Mouse (Mus musculus): Measurements from ENCODE around the gene Cck. TPM values are rescaled to one million over a fixed set of nuclear protein-coding genes. Genes with fewer than 3 reads are reported as not detected.
"Not testable (repeated sequence)": the region's sequence is repeated elsewhere in the genome, so short reads cannot be mapped to it uniquely, and the experiment has no call there.

Gene Cck
- polyA plus RNA-seq, 1 experiment from 2014 or later, result 3.6 TPM

GRCm38 (mm10) chr9:121456739-121457515, 38.6 kb downstream of the Cck start:
- Histone ChIP-seq H3K9ac (no peak overlapping the region), H3K27me3 (no peaks in the 10 kb centered on the region), H3K4me1 (peaks cover 15% of the 10 kb centered on the region), H3K36me3 (peaks cover 76% of the 10 kb centered on the region), H3K4me2 (no peak overlapping the region), H3K27ac (no peak overlapping the region), H3K4me3 (replicated peaks) (no peak overlapping the region), H3K9me3 (replicated peaks) (no peaks in the 10 kb centered on the region)
- ATAC-seq (replicated peaks; ENCODE audit: low FRiP score), result no peak
- 80% methylated on average over 13 of the region's 13 CpGs for WGBS

GRCm38 (mm10) chr9:121454891-121455290, 40.6 kb downstream of the Cck start:
- Histone ChIP-seq H3K27ac (no peak overlapping the region), H3K9ac (no peak overlapping the region), H3K36me3 (peaks cover 74% of the 10 kb centered on the region), H3K4me1 (0 out of 2 replicates have a peak, but pooled peaks cover under 1% of the 10 kb centered on the region), H3K27me3 (no peaks in the 10 kb centered on the region), H3K4me3 (replicated peaks) (no peak overlapping the region), H3K4me2 (no peak overlapping the region), H3K9me3 (replicated peaks) (no peaks in the 10 kb centered on the region)
- 89% methylated on average over 3 of the region's 3 CpGs for WGBS
- ATAC-seq (replicated peaks; ENCODE audit: low FRiP score), result no peak

GRCm38 (mm10) chr9:121452342-121452942, 43.1 kb downstream of the Cck start:
- not testable (repeated sequence) for H3K27me3 ChIP-seq; H3K9ac ChIP-seq; H3K9me3 ChIP-seq (replicated peaks); H3K4me2 ChIP-seq; ATAC-seq (replicated peaks; ENCODE audit: low FRiP score); H3K4me3 ChIP-seq (replicated peaks); H3K4me1 ChIP-seq; H3K27ac ChIP-seq
- peaks cover 84% of the 10 kb centered on the region for H3K36me3 ChIP-seq
- 78% methylated on average over 9 of the region's 9 CpGs for WGBS

GRCm38 (mm10) chr9:121446431-121446831, 49.1 kb downstream of the Cck start:
- Histone ChIP-seq H3K4me2 (no peak overlapping the region), H3K36me3 (peaks cover 79% of the 10 kb centered on the region), H3K27ac (no peak overlapping the region), H3K4me3 (replicated peaks) (no peak overlapping the region), H3K9ac (no peak overlapping the region), H3K4me1 (no peaks in the 10 kb centered on the region; the same call in 1 of the 2 replicates), H3K27me3 (no peaks in the 10 kb centered on the region), H3K9me3 (replicated peaks) (no peaks in the 10 kb centered on the region)
- 91% methylated on average over 13 of the region's 13 CpGs for WGBS
- ATAC-seq (replicated peaks; ENCODE audit: low FRiP score), result no peak

- 0 out of 2 replicates have a peak, but pooled peaks have one; percentile 17 for ATAC-seq (replicated peaks; ENCODE audit: low FRiP score)
- no peak overlapping the region for H3K9ac ChIP-seq
- H3K27me3 ChIP-seq, result no peaks in the 10 kb centered on the region
- H3K27ac ChIP-seq, result no peak overlapping the region
- no peaks in the 10 kb centered on the region; the same call in 1 of the 2 replicates for H3K4me1 ChIP-seq
- 88% methylated on average over 2 of the region's 2 CpGs for WGBS
- H3K4me3 ChIP-seq (replicated peaks), result no peak overlapping the region
- peaks cover 74% of the 10 kb centered on the region for H3K36me3 ChIP-seq
- H3K4me2 ChIP-seq, result no peak overlapping the region
- H3K9me3 ChIP-seq (replicated peaks), result no peaks in the 10 kb centered on the region
Observed at GRCm38 (mm10) chr9:121445364-121445763, 50.1 kb downstream of the Cck start.

- H3K4me2 ChIP-seq, result no peak overlapping the region
- ATAC-seq (replicated peaks; ENCODE audit: low FRiP score), result no peak
- whole genome bisulfite sequencing, result 78% methylated on average over 3 of the region's 3 CpGs
- H3K27ac ChIP-seq, result no peak overlapping the region
- no peaks in the 10 kb centered on the region for H3K9me3 ChIP-seq (replicated peaks)
- no peak overlapping the region for H3K4me3 ChIP-seq (replicated peaks)
- no peak overlapping the region for H3K9ac ChIP-seq
- H3K27me3 ChIP-seq, result no peaks in the 10 kb centered on the region
- H3K4me1 ChIP-seq, result no peaks in the 10 kb centered on the region; the same call in 1 of the 2 replicates
- peaks cover 66% of the 10 kb centered on the region for H3K36me3 ChIP-seq
Observed at GRCm38 (mm10) chr9:121444367-121444707, 51.2 kb downstream of the Cck start.

GRCm38 (mm10) chr9:121443696-121444366, 51.7 kb downstream of the Cck start:
- Histone ChIP-seq H3K4me3 (replicated peaks) (no peak overlapping the region), H3K27ac (no peak overlapping the region), H3K4me2 (no peak overlapping the region), H3K36me3 (peaks cover 61% of the 10 kb centered on the region), H3K4me1 (no peaks in the 10 kb centered on the region; the same call in 1 of the 2 replicates), H3K27me3 (no peaks in the 10 kb centered on the region), H3K9me3 (replicated peaks) (no peaks in the 10 kb centered on the region), H3K9ac (no peak overlapping the region)
- 74% methylated on average over 31 of the region's 31 CpGs for WGBS
- ATAC-seq (replicated peaks; ENCODE audit: low FRiP score), result no peak

- WGBS, result 76% methylated on average over 1 of the region's 1 CpGs
- Histone ChIP-seq H3K4me3 (replicated peaks) (no peak overlapping the region), H3K4me2 (no peak overlapping the region), H3K4me1 (no peaks in the 10 kb centered on the region; the same call in 1 of the 2 replicates), H3K27me3 (no peaks in the 10 kb centered on the region), H3K36me3 (peaks cover 45% of the 10 kb centered on the region), H3K27ac (no peak overlapping the region), H3K9ac (no peak overlapping the region), H3K9me3 (replicated peaks) (no peaks in the 10 kb centered on the region)
- ATAC-seq (replicated peaks; ENCODE audit: low FRiP score), result no peak
Observed at GRCm38 (mm10) chr9:121442145-121442544, 53.3 kb downstream of the Cck start.

Other genes with a start within 250 kb of the Cck start
- gene Ulk4, start 218.5 kb downstream of the Cck start, polyA plus RNA-seq (2015; fragmentation: Nextera tagmentation; extraction: Ambion mirVana), result 145 and 164 TPM in 2 replicates
- gene Trak1, start 198.2 kb downstream of the Cck start, polyA plus RNA-seq (2015; fragmentation: Nextera tagmentation; extraction: Ambion mirVana), result 15.1 and 18.7 TPM in 2 replicates
- not detected in 2 replicates for gene Lyzl4, start 146.4 kb upstream of the Cck start, polyA plus RNA-seq (2015; fragmentation: Nextera tagmentation; extraction: Ambion mirVana)
- 0.18 and 0.39 TPM in 2 replicates for gene Vipr1, start 147.0 kb upstream of the Cck start, polyA plus RNA-seq (2015; fragmentation: Nextera tagmentation; extraction: Ambion mirVana)
- 10.5 and 10.6 TPM in 2 replicates for gene Sec22c, start 209.8 kb upstream of the Cck start, polyA plus RNA-seq (2015; fragmentation: Nextera tagmentation; extraction: Ambion mirVana)
- gene Ss18l2, start 214.6 kb upstream of the Cck start, polyA plus RNA-seq (2015; fragmentation: Nextera tagmentation; extraction: Ambion mirVana), result 113 and 128 TPM in 2 replicates
- 59.6 and 67.8 TPM in 2 replicates for gene Nktr, start 223.5 kb upstream of the Cck start, polyA plus RNA-seq (2015; fragmentation: Nextera tagmentation; extraction: Ambion mirVana)

Measured in kidney, embryonic 15.5 days (tissue).